Mouse (Mus musculus): ENCODE results near the gene Zrsr2. TPM values are rescaled to one million over a fixed set of nuclear protein-coding genes. Genes with fewer than 3 reads are reported as not detected.

The Zrsr2 gene
- polyA plus RNA-seq, 1 experiment from 2014 or later, result 63.9 TPM

GRCm38 (mm10) chrX:163934731-163935130 lies 23.7 kb downstream of the Zrsr2 start:
- H3K4me2 ChIP-seq, result no peak overlapping the region
- 85% methylated on average over 8 of the region's 8 CpGs for WGBS
- H3K27me3 ChIP-seq, result no peaks in the 10 kb centered on the region
- no peaks in the 10 kb centered on the region for H3K4me1 ChIP-seq (replicated peaks)
- no peak overlapping the region for H3K27ac ChIP-seq
- H3K36me3 ChIP-seq, result peaks cover 3% of the 10 kb centered on the region; the same call in 1 of the 2 replicates
- no peaks in the 10 kb centered on the region for H3K9me3 ChIP-seq
- H3K4me3 ChIP-seq, result no peak overlapping the region
- H3K9ac ChIP-seq, result no peak overlapping the region
- ATAC-seq (ENCODE audit: low FRiP score), result no peak

DNA sequence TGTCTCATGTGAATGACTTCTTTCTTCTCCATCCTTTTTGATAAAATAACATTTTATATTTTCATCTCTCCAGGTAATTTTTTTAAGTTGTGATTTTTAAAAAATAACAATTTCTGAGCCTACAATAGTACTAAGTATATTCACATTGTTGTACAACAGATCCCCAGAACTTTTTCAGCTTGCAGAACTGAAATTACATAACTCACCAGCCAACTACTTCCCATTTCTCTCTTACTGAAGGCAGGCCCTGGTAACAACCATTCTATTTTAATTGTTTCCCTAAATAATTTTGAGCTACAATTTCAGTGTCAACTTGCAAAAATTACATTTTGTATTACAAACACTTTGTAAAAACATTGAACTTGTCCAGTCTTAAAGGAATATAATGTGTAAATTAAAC lies 28.9 kb downstream of the Zrsr2 start:
- no peak overlapping the region for H3K4me2 ChIP-seq
- no peak overlapping the region for H3K9ac ChIP-seq
- no peak overlapping the region for H3K4me3 ChIP-seq
- no peak overlapping the region for H3K27ac ChIP-seq
- ATAC-seq (ENCODE audit: low FRiP score), result no peak
- H3K36me3 ChIP-seq, result no peaks in the 10 kb centered on the region
- 0 out of 2 replicates have a peak, but pooled peaks cover 5% of the 10 kb centered on the region for H3K27me3 ChIP-seq
- no peaks in the 10 kb centered on the region for H3K9me3 ChIP-seq
- no peaks in the 10 kb centered on the region for H3K4me1 ChIP-seq (replicated peaks)

GRCm38 (mm10) chrX:163912791-163913190 lies 45.7 kb downstream of the Zrsr2 start:
- Histone ChIP-seq H3K4me3 (no peak overlapping the region), H3K27ac (no peak overlapping the region), H3K9me3 (no peaks in the 10 kb centered on the region), H3K4me2 (no peak overlapping the region), H3K9ac (no peak overlapping the region), H3K27me3 (no peaks in the 10 kb centered on the region), H3K36me3 (no peaks in the 10 kb centered on the region), H3K4me1 (replicated peaks) (no peaks in the 10 kb centered on the region)
- no peak for ATAC-seq (ENCODE audit: low FRiP score)

DNA sequence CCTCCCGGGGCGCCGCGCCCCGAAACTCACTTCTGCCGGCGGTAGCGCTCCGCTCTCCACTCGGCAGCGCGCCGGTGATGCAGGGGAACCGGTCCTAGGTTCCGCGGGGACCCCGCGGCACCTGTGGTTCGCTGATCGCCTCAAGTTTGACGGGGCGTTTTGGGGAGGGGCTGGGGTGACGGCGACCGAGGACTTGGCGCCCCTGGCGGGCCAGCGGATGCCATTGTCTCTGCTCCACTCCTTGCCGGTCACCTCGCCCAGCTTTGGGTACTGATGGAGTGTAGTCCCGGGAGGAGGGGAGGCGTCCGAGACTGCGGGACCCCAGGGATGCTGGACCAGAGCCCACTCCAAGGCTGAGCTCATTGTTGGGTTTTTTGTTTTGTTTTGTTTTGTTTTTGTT lies 49.1 kb downstream of the Zrsr2 start:
- Histone ChIP-seq H3K27ac (peak overlapping the region; percentile 91), H3K4me1 (replicated peaks) (no peaks in the 10 kb centered on the region), H3K27me3 (peaks cover 3% of the 10 kb centered on the region; the same call in 1 of the 2 replicates), H3K4me3 (peak overlapping the region; percentile 61), H3K9me3 (no peaks in the 10 kb centered on the region), H3K36me3 (no peaks in the 10 kb centered on the region), H3K4me2 (peak overlapping the region; percentile 50), H3K9ac (peak overlapping the region; percentile 76)
- WGBS, result 18% methylated on average over 26 of the region's 34 CpGs
- ATAC-seq (ENCODE audit: low FRiP score), result peak; percentile 30

- 17% methylated on average over 67 of the region's 80 CpGs for WGBS
- Histone ChIP-seq H3K4me3 (peak within 1 kb of the TSS; percentile 61), H3K9ac (peak within 1 kb of the TSS; percentile 76), H3K4me1 (replicated peaks) (no peaks in the 10 kb centered on the region), H3K27ac (peak within 1 kb of the TSS; percentile 91), H3K9me3 (no peaks in the 10 kb centered on the region), H3K27me3 (peaks cover 3% of the 10 kb centered on the region; the same call in 1 of the 2 replicates), H3K4me2 (peak within 1 kb of the TSS; percentile 54), H3K36me3 (no peaks in the 10 kb centered on the region)
- peak; percentile 100 for ATAC-seq (ENCODE audit: low FRiP score)
These were observed 49.9 kb downstream of the Zrsr2 start, which contains the start of gene Ap1s2 for GRCm38 (mm10) chrX:163908337-163909250. TSS of gene Ap1s2 (plus strand) at chrX:163909017.

DNA sequence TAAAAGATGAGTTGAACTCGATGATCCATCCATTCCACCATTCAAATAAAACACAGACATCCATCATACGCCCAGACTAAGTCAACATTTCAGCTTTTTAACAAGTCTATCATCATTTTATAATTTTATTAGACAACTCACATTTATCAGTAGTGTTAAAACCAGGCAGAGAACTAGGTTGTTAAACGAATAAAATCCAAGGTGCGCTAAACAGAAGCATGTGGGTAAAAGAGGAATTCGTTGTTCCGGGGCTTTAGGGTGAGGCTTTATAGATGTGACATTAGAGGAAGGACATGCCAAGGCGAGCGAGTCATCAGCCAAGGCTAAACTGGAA lies 50.5 kb downstream of the Zrsr2 start:
- Histone ChIP-seq H3K36me3 (no peaks in the 10 kb centered on the region), H3K4me2 (peak overlapping the region; percentile 54), H3K9ac (peak overlapping the region; percentile 68), H3K27me3 (peaks cover 5% of the 10 kb centered on the region; the same call in 1 of the 2 replicates), H3K4me3 (peak overlapping the region; percentile 61), H3K27ac (peak overlapping the region; percentile 88), H3K9me3 (no peaks in the 10 kb centered on the region), H3K4me1 (replicated peaks) (no peaks in the 10 kb centered on the region)
- WGBS, result 27% methylated on average over 8 of the region's 8 CpGs
- no peak for ATAC-seq (ENCODE audit: low FRiP score)

GRCm38 (mm10) chrX:163906861-163907260 lies 51.6 kb downstream of the Zrsr2 start:
- no peak for ATAC-seq (ENCODE audit: low FRiP score)
- no peaks in the 10 kb centered on the region for H3K4me1 ChIP-seq (replicated peaks)
- no peaks in the 10 kb centered on the region for H3K9me3 ChIP-seq
- H3K27ac ChIP-seq, result no peak overlapping the region
- H3K27me3 ChIP-seq, result peaks cover 9% of the 10 kb centered on the region; the same call in 1 of the 2 replicates
- H3K36me3 ChIP-seq, result no peaks in the 10 kb centered on the region
- no peak overlapping the region for H3K4me2 ChIP-seq
- no peak overlapping the region for H3K9ac ChIP-seq
- 71% methylated on average over 2 of the region's 2 CpGs for WGBS
- H3K4me3 ChIP-seq, result no peak overlapping the region

- ATAC-seq (ENCODE audit: low FRiP score), result no peak
- no peak overlapping the region for H3K4me2 ChIP-seq
- H3K36me3 ChIP-seq, result no peaks in the 10 kb centered on the region
- H3K4me3 ChIP-seq, result no peak overlapping the region
- 60% methylated on average over 5 of the region's 5 CpGs for WGBS
- no peak overlapping the region for H3K27ac ChIP-seq
- H3K4me1 ChIP-seq (replicated peaks), result no peaks in the 10 kb centered on the region
- no peak overlapping the region for H3K9ac ChIP-seq
- H3K9me3 ChIP-seq, result no peaks in the 10 kb centered on the region
- H3K27me3 ChIP-seq, result peaks cover 17% of the 10 kb centered on the region; the same call in 1 of the 2 replicates
These were observed 58.9 kb downstream of the Zrsr2 start for GRCm38 (mm10) chrX:163899431-163900020.

- H3K9me3 ChIP-seq, result no peaks in the 10 kb centered on the region
- no peaks in the 10 kb centered on the region for H3K4me1 ChIP-seq (replicated peaks)
- ATAC-seq (ENCODE audit: low FRiP score), result no peak
- whole genome bisulfite sequencing, result 89% methylated on average over 1 of the region's 1 CpGs
- no peak overlapping the region for H3K27ac ChIP-seq
- H3K27me3 ChIP-seq, result peaks cover 11% of the 10 kb centered on the region; the same call in 1 of the 2 replicates
- H3K4me2 ChIP-seq, result no peak overlapping the region
- no peak overlapping the region for H3K9ac ChIP-seq
- H3K36me3 ChIP-seq, result no peaks in the 10 kb centered on the region
- H3K4me3 ChIP-seq, result no peak overlapping the region
These were observed 61.1 kb downstream of the Zrsr2 start for GRCm38 (mm10) chrX:163897354-163897753.

- 43% methylated on average over 4 of the region's 4 CpGs for WGBS
- Histone ChIP-seq H3K4me2 (no peak overlapping the region), H3K27ac (no peak overlapping the region), H3K9ac (no peak overlapping the region), H3K36me3 (no peaks in the 10 kb centered on the region), H3K4me3 (no peak overlapping the region), H3K9me3 (no peaks in the 10 kb centered on the region), H3K27me3 (peaks cover 7% of the 10 kb centered on the region; the same call in 1 of the 2 replicates), H3K4me1 (replicated peaks) (no peaks in the 10 kb centered on the region)
- ATAC-seq (ENCODE audit: low FRiP score), result peak; percentile 68; the same call in 1 of the 2 replicates
These were observed 72.9 kb downstream of the Zrsr2 start for GRCm38 (mm10) chrX:163885539-163885981.

All from hindbrain, embryonic 13.5 days (tissue).